Mouse (Mus musculus) midbrain, embryonic 10.5 days (tissue): Measurements from ENCODE around the gene Ccdc28b. TPM values are rescaled to one million over a fixed set of nuclear protein-coding genes. Genes with fewer than 3 reads are reported as not detected.

Source experiments
- DNase-seq: peaks from one replicate; pipeline ENCODE4 v3.0.0-alpha.2; 2017; ENCODE audit warnings: low spot score
- H3K27ac ChIP-seq: fragments of 300-500 bp; sonication (generic); replicated peaks from 2 replicates; pipeline ENCODE4 v1.5.1; 2016; ENCODE audit warnings: mild to moderate bottlenecking
- H3K27me3 ChIP-seq: fragments of 300-500 bp; sonication (generic); 2 replicates; pipeline ENCODE4 v1.6.1; 2016; ENCODE audit warnings: low read depth, mild to moderate bottlenecking; ENCODE audit not compliant: poor library complexity, severe bottlenecking
- H3K36me3 ChIP-seq: fragments of 300-500 bp; sonication (generic); 2 replicates; pipeline ENCODE4 v1.6.1; 2016; ENCODE audit warnings: mild to moderate bottlenecking, moderate library complexity
- H3K4me1 ChIP-seq: fragments of 300-500 bp; sonication (generic); 2 replicates; pipeline ENCODE4 v1.6.1; 2016
- H3K4me3 ChIP-seq: fragments of 300-500 bp; sonication (generic); 2 replicates; pipeline ENCODE4 v1.5.1; 2016; ENCODE audit warnings: mild to moderate bottlenecking, moderate library complexity
- H3K9me3 ChIP-seq: fragments of 300-500 bp; sonication (generic); replicated peaks from 2 replicates; pipeline ENCODE4 v1.6.1; 2016; ENCODE audit warnings: mild to moderate bottlenecking
- WGBS: fragments of 180-500 bp; shearing (Covaris S2); methylation state at CpG from one replicate; pipeline ENCODE4 v1.1.7; 2016; 5-methylcytosine and 5-hydroxymethylcytosine counted together
- polyA plus RNA-seq: library from polyadenylated mRNA; unstranded; fragments of >200 nt; fragmentation: Nextera tagmentation; extraction: Ambion mirVana; gene quantifications from 2 replicates; pipeline ENCODE4 v1.2.1, GENCODE M21; 2016

Ccdc28b gene
- polyA plus RNA-seq, 1 experiment from 2014 or later, result 58.6 TPM

GRCm38 (mm10) chr4:129620419-129621282 lies 3.1 kb downstream of the Ccdc28b start:
- DNase-seq, result no peak
- H3K4me3 ChIP-seq, result no peak overlapping the region
- no peaks in the 10 kb centered on the region for H3K27me3 ChIP-seq
- 90% methylated on average over 11 of the region's 11 CpGs for WGBS
- no peaks in the 10 kb centered on the region for H3K9me3 ChIP-seq
- H3K4me1 ChIP-seq, result peaks cover 54% of the 10 kb centered on the region
- H3K27ac ChIP-seq, result no peak overlapping the region
- H3K36me3 ChIP-seq, result peaks cover 19% of the 10 kb centered on the region

GRCm38 (mm10) chr4:129618786-129619691 lies 4.7 kb downstream of the Ccdc28b start, which contains the start of gene Iqcc:
Gene Iqcc (minus strand): TSS chr4:129619099.
- 5% methylated on average over 44 of the region's 44 CpGs for WGBS

GRCm38 (mm10) chr4:129618031-129618430 lies 5.7 kb downstream of the Ccdc28b start:
- Histone ChIP-seq H3K27me3 (no peaks in the 10 kb centered on the region), H3K4me3 (peak overlapping the region; percentile 69), H3K27ac (peak overlapping the region; percentile 91), H3K4me1 (peaks cover 28% of the 10 kb centered on the region), H3K9me3 (no peaks in the 10 kb centered on the region), H3K36me3 (peaks cover 22% of the 10 kb centered on the region)
- no peak for DNase-seq
- WGBS, result 92% methylated on average over 5 of the region's 5 CpGs

More at GRCm38 (mm10) chr4:129618786-129619691, 4.7 kb downstream of the Ccdc28b start, which contains the start of gene Iqcc:
- no peaks in the 10 kb centered on the region for H3K27me3 ChIP-seq
- peak; percentile 92 for DNase-seq
- peak within 1 kb of the TSS; percentile 91 for H3K27ac ChIP-seq
- peaks cover 22% of the 10 kb centered on the region for H3K36me3 ChIP-seq
- no peaks in the 10 kb centered on the region for H3K9me3 ChIP-seq
- H3K4me3 ChIP-seq, result peak within 1 kb of the TSS; percentile 69
- H3K4me1 ChIP-seq, result peaks cover 38% of the 10 kb centered on the region

- Histone ChIP-seq H3K27me3 (no peaks in the 10 kb centered on the region), H3K36me3 (peaks cover 22% of the 10 kb centered on the region), H3K27ac (no peak overlapping the region), H3K4me3 (no peak overlapping the region), H3K9me3 (no peaks in the 10 kb centered on the region), H3K4me1 (peaks cover 19% of the 10 kb centered on the region)
- WGBS, result 97% methylated on average over 7 of the region's 7 CpGs
- DNase-seq, result no peak
Observed at GRCm38 (mm10) chr4:129617121-129617641, 6.6 kb downstream of the Ccdc28b start.

- Histone ChIP-seq H3K4me3 (no peak overlapping the region), H3K27me3 (no peaks in the 10 kb centered on the region), H3K36me3 (peaks cover 22% of the 10 kb centered on the region), H3K4me1 (peaks cover 14% of the 10 kb centered on the region), H3K27ac (no peak overlapping the region), H3K9me3 (no peaks in the 10 kb centered on the region)
- WGBS, result 94% methylated on average over 3 of the region's 3 CpGs
- DNase-seq, result no peak
Observed at GRCm38 (mm10) chr4:129616631-129617030, 7.1 kb downstream of the Ccdc28b start.

GRCm38 (mm10) chr4:129615801-129616290 lies 7.9 kb downstream of the Ccdc28b start:
- peaks cover 14% of the 10 kb centered on the region for H3K4me1 ChIP-seq
- 89% methylated on average over 9 of the region's 9 CpGs for WGBS
- no peaks in the 10 kb centered on the region for H3K27me3 ChIP-seq
- peaks cover 22% of the 10 kb centered on the region for H3K36me3 ChIP-seq
- H3K4me3 ChIP-seq, result no peak overlapping the region
- DNase-seq, result no peak
- no peak overlapping the region for H3K27ac ChIP-seq
- no peaks in the 10 kb centered on the region for H3K9me3 ChIP-seq

GRCm38 (mm10) chr4:129614093-129614492 lies 9.7 kb downstream of the Ccdc28b start, which contains the start of gene Dcdc2b:
Gene Dcdc2b (minus strand): TSS chr4:129614257.
- H3K9me3 ChIP-seq, result no peaks in the 10 kb centered on the region
- peaks cover 11% of the 10 kb centered on the region for H3K4me1 ChIP-seq
- no peak within 1 kb of the TSS for H3K4me3 ChIP-seq
- H3K27ac ChIP-seq, result no peak within 1 kb of the TSS
- H3K27me3 ChIP-seq, result no peaks in the 10 kb centered on the region
- no peak for DNase-seq
- 87% methylated on average over 6 of the region's 6 CpGs for WGBS
- H3K36me3 ChIP-seq, result peaks cover 34% of the 10 kb centered on the region

GRCm38 (mm10) chr4:129610472-129610871 lies 13.3 kb downstream of the Ccdc28b start:
- no peak for DNase-seq
- H3K27me3 ChIP-seq, result no peaks in the 10 kb centered on the region
- H3K27ac ChIP-seq, result no peak overlapping the region
- H3K4me3 ChIP-seq, result no peak overlapping the region
- H3K36me3 ChIP-seq, result peaks cover 45% of the 10 kb centered on the region
- 80% methylated on average over 4 of the region's 4 CpGs for WGBS
- H3K9me3 ChIP-seq, result no peaks in the 10 kb centered on the region
- H3K4me1 ChIP-seq, result no peaks in the 10 kb centered on the region

- DNase-seq, result no peak
- Histone ChIP-seq H3K36me3 (peaks cover 49% of the 10 kb centered on the region), H3K4me1 (no peaks in the 10 kb centered on the region), H3K27me3 (no peaks in the 10 kb centered on the region), H3K9me3 (no peaks in the 10 kb centered on the region), H3K4me3 (no peak overlapping the region), H3K27ac (0 out of 2 replicates have a peak overlapping the region, but pooled peaks have one; percentile 3)
- WGBS, result 75% methylated on average over 4 of the region's 4 CpGs
Observed at GRCm38 (mm10) chr4:129610026-129610425, 13.7 kb downstream of the Ccdc28b start.

GRCm38 (mm10) chr4:129609139-129609631 lies 14.6 kb downstream of the Ccdc28b start:
- DNase-seq, result no peak
- no peak overlapping the region for H3K4me3 ChIP-seq
- no peaks in the 10 kb centered on the region for H3K9me3 ChIP-seq
- peaks cover 56% of the 10 kb centered on the region for H3K36me3 ChIP-seq
- H3K27me3 ChIP-seq, result no peaks in the 10 kb centered on the region
- no peak overlapping the region for H3K27ac ChIP-seq
- 84% methylated on average over 12 of the region's 12 CpGs for WGBS
- no peaks in the 10 kb centered on the region for H3K4me1 ChIP-seq

- no peaks in the 10 kb centered on the region for H3K4me1 ChIP-seq
- H3K27ac ChIP-seq, result peak overlapping the region; percentile 1; the same call in 1 of the 2 replicates
- no peak overlapping the region for H3K4me3 ChIP-seq
- H3K27me3 ChIP-seq, result no peaks in the 10 kb centered on the region
- peaks cover 61% of the 10 kb centered on the region for H3K36me3 ChIP-seq
- no peaks in the 10 kb centered on the region for H3K9me3 ChIP-seq
- peak; percentile 85 for DNase-seq
- 41% methylated on average over 7 of the region's 7 CpGs for WGBS
Observed at GRCm38 (mm10) chr4:129608426-129609025, 15.2 kb downstream of the Ccdc28b start.
